ENCODE assay signal across 11 mouse cellular contexts in the genomic region with DNA sequence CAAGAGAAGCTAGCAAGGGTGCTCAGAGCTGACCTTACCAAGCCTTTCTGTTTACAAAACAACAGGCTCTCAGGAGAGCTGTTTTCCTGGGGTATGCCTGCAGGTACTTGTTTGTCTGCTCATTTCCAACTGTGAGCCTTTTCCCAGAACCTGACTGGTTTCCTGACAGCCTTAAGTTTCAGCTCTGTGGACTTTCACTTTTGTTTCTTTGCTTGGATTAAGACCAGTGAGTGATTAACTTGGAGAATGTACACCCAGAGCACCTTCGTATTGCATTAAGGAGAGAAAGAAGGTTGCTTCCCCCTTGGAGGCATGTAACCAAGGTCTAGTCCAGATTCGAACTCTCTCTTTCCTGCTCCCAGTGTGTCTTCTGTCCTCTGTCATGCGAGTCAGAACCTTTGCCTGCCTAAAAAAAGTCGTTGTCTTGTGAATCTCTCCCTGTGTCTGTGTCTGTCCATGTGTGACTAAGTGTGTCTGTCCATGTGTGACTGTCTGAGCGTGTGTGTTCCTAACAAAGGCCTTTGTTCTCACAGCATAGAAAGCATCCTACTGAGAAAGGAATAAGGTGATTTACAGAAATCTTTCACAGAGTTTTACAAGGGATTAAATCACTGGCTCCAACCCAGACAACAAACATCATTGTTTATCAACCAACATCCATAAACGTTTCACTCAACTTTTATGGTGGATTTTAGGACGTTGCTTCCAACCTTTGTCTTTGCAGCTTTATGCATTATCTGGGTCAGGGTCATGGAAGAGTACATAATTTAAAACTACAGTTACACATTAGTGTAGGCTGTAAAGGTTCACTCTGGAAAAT. TPM values are rescaled to one million over a fixed set of nuclear protein-coding genes. Genes with fewer than 3 reads are reported as not detected.
DNase-seq lines count a peak whose midpoint lies in the region; ATAC-seq lines count a peak whose summit lies in the region.
"Had no signal": no experiment of that assay in that cellular context is flagged by ENCODE, and none has a peak within 500 bp of the region (broad histone marks: within the 10 kb centered on the region; RNA-seq: fewer than 3 reads in every experiment).

No protein-coding gene starts in this region.

- intact Hi-C loops in heart, postnatal 25 days (cut with DNase I): no loop called here

- H3K4me1 ChIP-seq in heart, embryonic 10.5 days: 0 out of 2 replicates have a peak, but pooled peaks cover 2% of the 10 kb centered on the region
- H3K4me1 ChIP-seq in embryonic facial prominence, embryonic 14.5 days (ENCODE audit: control insufficient read depth, insufficient read depth, low read length): no peaks in the 10 kb centered on the region
- H3K4me1 ChIP-seq: forebrain, embryonic 13.5 days; hindbrain, embryonic 15.5 days had no signal

- H3K4me3 ChIP-seq in heart, embryonic 10.5 days: no peak overlapping the region
- H3K4me3 ChIP-seq in embryonic facial prominence, embryonic 14.5 days (ENCODE audit: low read depth, low read length): no peak overlapping the region
- H3K4me3 ChIP-seq: forebrain, embryonic 13.5 days; hindbrain, embryonic 15.5 days; lung, embryonic 15.5 days had no signal

- no peaks in the 10 kb centered on the region for H3K27me3 ChIP-seq in heart, embryonic 10.5 days (ENCODE audit: insufficient read depth, poor library complexity, severe bottlenecking)
- H3K27me3 ChIP-seq in embryonic facial prominence, embryonic 14.5 days (replicated peaks; ENCODE audit: control insufficient read depth, insufficient read depth, low read length): no peaks in the 10 kb centered on the region
- H3K27me3 ChIP-seq: forebrain, embryonic 13.5 days; hindbrain, embryonic 15.5 days; lung, embryonic 15.5 days had no signal

- no peaks in the 10 kb centered on the region for H3K9me3 ChIP-seq in heart, embryonic 10.5 days
- no peaks in the 10 kb centered on the region for H3K9me3 ChIP-seq in embryonic facial prominence, embryonic 14.5 days (ENCODE audit: control insufficient read depth, low read length)
- H3K9me3 ChIP-seq: forebrain, embryonic 13.5 days; hindbrain, embryonic 15.5 days; lung, embryonic 15.5 days had no signal

- WGBS in heart, embryonic 10.5 days: 51% methylated on average over 7 of the region's 7 CpGs
- WGBS in embryonic facial prominence, embryonic 14.5 days: 29% methylated on average over 7 of the region's 7 CpGs

- no peaks in the 10 kb centered on the region for H3K36me3 ChIP-seq in heart, embryonic 10.5 days
- H3K36me3 ChIP-seq in embryonic facial prominence, embryonic 14.5 days (ENCODE audit: control insufficient read depth, insufficient read depth, low read length): no peaks in the 10 kb centered on the region
- H3K36me3 ChIP-seq: hindbrain, embryonic 15.5 days; lung, embryonic 15.5 days had no signal

- H3K27ac ChIP-seq in heart, embryonic 10.5 days: no peak overlapping the region
- H3K27ac ChIP-seq in embryonic facial prominence, embryonic 14.5 days (replicated peaks; ENCODE audit: low read depth, low read length): no peak overlapping the region
- H3K27ac ChIP-seq: forebrain, embryonic 13.5 days; hindbrain, embryonic 15.5 days; lung, embryonic 15.5 days had no signal

- no peak overlapping the region for H3K4me2 ChIP-seq in embryonic facial prominence, embryonic 14.5 days (ENCODE audit: low read depth, low read length)
- H3K4me2 ChIP-seq: forebrain, embryonic 13.5 days; hindbrain, embryonic 15.5 days; lung, embryonic 15.5 days had no signal

- peak; percentile 13; the same call in 1 of the 2 replicates for ATAC-seq in embryonic facial prominence, embryonic 14.5 days (ENCODE audit: low read depth)
- no peak for ATAC-seq in erythroblast, adult 5-6 weeks (replicated peaks; ENCODE audit: low FRiP score, poor library complexity, severe bottlenecking)
- ATAC-seq: forebrain, embryonic 13.5 days had no signal

- H3K9ac ChIP-seq in embryonic facial prominence, embryonic 14.5 days (ENCODE audit: low read depth, low read length): no peak overlapping the region
- H3K9ac ChIP-seq: forebrain, embryonic 13.5 days; hindbrain, embryonic 15.5 days; lung, embryonic 15.5 days had no signal

- peak; percentile 56 for DNase-seq in heart, embryonic 10.5 days (ENCODE audit: low spot score)
- no peak for DNase-seq in heart, postnatal 25 days (ENCODE audit: low spot score)
- DNase-seq in A20 (ENCODE audit: low read depth, low spot score): peak; percentile 43
- DNase-seq in embryonic facial prominence, embryonic 14.5 days (ENCODE audit: low spot score): no peak
- peak; percentile 48 to 78 for DNase-seq in kidney, postnatal 36 days
- no peak for DNase-seq in testis, postnatal 10 days (ENCODE audit: low spot score)
- DNase-seq in cerebellum, postnatal 14 days: no peak

RNA-seq across cellular contexts. Expression of a gene that starts 43.7 kb away (rescaled TPM):
- not detected in 2 replicates for polyA plus RNA-seq in heart, embryonic 10.5 days (2016; fragmentation: Nextera tagmentation; extraction: Ambion mirVana)
- 10 to 100 TPM in 1 of 2 experiments, 1 to 10 TPM in 1; 9.7 to 12.7 TPM for total RNA-seq in heart, postnatal 25 days (2021)
- 0.24 and 0.43 TPM in 2 replicates for polyA plus RNA-seq in embryonic facial prominence, embryonic 14.5 days (2014; fragmentation: Nextera tagmentation; extraction: Ambion mirVana)
- total RNA-seq in erythroblast, adult 5-6 weeks (2015; ENCODE audit: low replicate concordance): 3.3 TPM in 1 of 2 replicates, not detected in the other
- 0.84 TPM in 1 of 2 replicates, not detected in the other for total RNA-seq in erythroblast, adult 5-6 weeks (2017; ENCODE audit: low replicate concordance)

Comparison
In these comparisons a context has a peak if more than half of its experiments do, and no peak if none do; other contexts are left out.
1. DNase-seq: peak in heart, embryonic 10.5 days (single experiment), A20 (single experiment) and kidney, postnatal 36 days (2 of 2); none in heart, postnatal 25 days (single experiment), embryonic facial prominence, embryonic 14.5 days (single experiment), testis, postnatal 10 days (single experiment) and cerebellum, postnatal 14 days (0 of 2).